Mouse (Mus musculus): Measurements from ENCODE around the gene Acsm3.
A peak's percentile ranks its signal among the peaks of the same experiment; 100 is the strongest.
"Not testable (repeated sequence)": the region's sequence is repeated elsewhere in the genome, so short reads cannot be mapped to it uniquely, and the experiment has no call there.

Gene Acsm3

GRCm38 (mm10) chr7:119760527-119760951 lies at the start of gene Acsm3:
Gene Acsm3, plus strand, starts transcription at chr7:119760923.
- DNase-seq, result no peak

DNA sequence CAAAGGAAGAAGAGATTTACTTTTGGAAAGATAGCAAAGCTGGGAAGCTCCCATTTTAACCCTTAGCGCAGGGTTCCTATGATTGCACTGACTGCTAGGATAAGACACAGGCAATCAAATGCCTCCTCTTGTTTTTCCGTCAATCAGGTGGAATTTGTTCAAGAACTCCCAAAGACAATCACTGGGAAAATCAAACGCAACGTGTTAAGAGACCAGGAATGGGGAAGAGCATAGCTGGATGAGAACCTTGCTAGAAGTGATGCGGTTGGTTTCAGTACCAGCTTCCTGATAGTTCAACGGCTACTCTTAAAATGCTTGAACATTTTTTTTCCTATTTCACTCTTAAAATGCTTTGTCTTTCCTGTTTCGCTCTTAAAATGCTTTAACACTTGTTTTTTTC lies 46.6 kb upstream of the Acsm3 start:
- no peak for DNase-seq

GRCm38 (mm10) chr7:119720253-119720946 lies 40.3 kb upstream of the Acsm3 start, which contains the start of gene Thumpd1:
Gene Thumpd1, minus strand, starts transcription at chr7:119720798.
- DNase-seq, result peak; percentile 77 to 80

DNA sequence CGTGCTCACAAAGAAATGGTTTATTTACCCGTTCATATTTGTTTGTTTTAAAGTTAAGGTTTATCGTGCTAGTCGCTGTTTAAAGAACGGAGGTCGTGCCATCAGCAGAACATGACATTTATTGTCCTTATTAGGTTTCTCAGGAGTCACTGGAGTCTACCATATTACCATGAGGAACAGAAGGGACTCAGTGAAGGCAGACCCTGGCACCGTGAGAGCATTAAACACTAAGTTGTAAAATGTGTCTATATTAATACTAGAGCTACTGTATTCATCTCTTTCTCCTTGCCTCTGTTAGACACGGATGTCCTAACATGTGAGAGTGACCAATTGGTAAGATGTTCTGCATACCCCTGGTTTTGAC lies 39.8 kb upstream of the Acsm3 start:
- no peak for DNase-seq

DNA sequence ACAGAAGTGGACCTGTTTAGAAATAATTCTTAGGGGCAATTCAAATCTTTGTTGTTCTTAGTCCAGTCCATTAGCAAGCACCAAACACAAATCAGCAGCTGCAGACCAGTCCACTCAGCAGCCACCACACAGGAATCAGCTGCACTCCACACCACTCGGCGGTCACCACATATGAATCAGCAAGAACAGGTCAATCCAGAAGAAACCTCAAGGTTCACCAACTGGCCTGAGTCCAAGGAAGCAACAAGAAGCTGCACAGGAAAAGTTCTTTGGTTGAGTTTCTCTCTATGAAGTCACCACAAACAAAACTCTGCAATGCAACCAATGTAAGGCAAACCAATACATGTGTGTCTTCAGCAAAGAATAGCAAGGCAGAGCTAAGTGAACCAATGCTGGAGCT lies 33.1 kb upstream of the Acsm3 start:
- no peak for DNase-seq

- DNase-seq, result not testable (repeated sequence)
Measured at GRCm38 (mm10) chr7:119731262-119731661, 29.5 kb upstream of the Acsm3 start.

DNA sequence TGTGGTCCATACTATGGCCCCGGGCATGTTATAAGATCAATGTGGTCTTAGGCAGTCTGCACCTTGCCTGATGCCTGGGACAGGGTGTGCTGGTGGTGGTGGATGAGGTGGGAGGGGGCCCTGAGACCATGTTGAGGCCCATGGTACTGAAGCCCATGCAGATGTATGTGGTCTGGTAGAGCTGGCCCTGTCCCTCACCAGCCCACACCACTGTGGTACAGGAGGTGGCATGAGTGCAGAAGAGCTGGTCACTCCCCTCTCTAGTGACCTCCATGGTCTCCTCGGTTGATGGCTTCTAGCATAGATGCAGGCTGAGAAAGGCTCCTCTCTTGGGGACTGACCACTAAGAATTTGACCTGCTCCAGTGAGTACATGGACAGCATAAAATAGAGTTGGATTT lies 21.8 kb upstream of the Acsm3 start:
- DNase-seq, result no peak

DNA sequence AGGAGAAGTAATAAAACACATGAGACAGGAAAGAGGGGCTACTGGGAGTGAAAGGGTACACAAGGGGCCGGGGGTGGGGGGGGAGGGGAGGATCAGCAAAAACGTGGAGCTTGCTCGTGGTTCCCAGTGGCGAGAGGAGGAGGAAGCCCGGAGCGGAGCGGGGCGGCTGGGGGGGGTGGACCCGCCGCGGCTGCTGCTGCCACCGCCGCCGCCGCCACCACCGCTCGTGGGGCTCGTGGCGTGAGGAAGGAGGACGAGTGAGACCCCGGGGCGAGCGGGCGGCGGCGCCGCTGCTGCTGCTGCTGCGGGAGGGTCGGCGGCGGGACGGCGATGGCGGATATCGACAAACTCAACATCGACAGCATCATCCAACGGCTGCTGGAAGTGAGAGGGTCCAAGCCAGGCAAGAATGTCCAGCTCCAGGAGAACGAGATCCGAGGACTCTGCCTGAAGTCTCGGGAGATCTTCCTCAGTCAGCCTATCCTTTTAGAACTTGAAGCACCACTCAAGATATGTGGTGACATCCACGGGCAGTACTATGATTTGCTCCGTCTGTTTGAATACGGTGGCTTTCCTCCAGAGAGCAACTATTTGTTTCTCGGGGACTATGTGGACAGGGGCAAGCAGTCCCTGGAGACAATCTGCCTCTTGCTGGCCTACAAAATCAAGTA lies 20.8 kb upstream of the Acsm3 start:
- DNase-seq, result not testable (repeated sequence)

- no peak for DNase-seq
Measured at GRCm38 (mm10) chr7:119744321-119744720, 16.4 kb upstream of the Acsm3 start.

DNA sequence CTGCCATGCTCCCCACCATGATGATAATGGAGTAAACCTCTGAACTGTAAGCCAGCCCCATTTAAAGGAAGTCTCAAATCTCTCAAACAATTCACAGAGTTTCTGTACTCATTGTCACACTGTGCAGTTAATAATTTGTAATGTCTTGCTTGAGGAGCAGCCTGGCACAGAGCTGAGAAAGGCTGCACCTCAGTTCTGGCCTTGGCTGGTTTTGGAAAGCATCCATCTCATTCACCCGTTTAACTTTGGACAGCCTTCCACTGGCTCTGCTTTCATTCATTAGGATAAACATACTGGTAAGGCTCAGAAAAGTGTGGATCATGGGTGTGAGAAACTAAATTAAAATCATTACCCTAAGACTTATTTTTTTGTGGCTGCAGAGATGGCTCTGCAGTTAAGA lies 14.9 kb upstream of the Acsm3 start:
- no peak for DNase-seq

- no peak for DNase-seq
Measured at GRCm38 (mm10) chr7:119748761-119749160, 12.0 kb upstream of the Acsm3 start.

- DNase-seq, result no peak
Measured at GRCm38 (mm10) chr7:119749942-119750341, 10.8 kb upstream of the Acsm3 start.

DNA sequence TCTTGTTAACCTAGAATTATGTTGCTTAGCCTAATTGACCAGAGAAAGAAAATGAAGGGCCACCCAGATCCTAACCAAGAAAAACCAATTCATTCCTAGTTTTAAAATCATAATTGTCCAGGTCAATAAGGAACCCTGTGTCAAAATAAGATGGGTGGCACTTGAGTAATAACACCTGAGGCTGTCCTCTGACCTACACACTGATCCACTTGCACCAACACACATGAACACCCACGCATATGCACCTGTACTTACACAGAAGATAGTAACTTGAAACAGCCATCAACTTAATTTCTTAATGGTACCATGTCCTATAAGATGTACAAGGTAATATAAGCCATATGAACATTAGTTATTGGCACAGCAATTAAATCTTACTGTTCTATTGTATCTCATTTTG lies 7.0 kb upstream of the Acsm3 start:
- no peak for DNase-seq

GRCm38 (mm10) chr7:119762166-119762697 lies 1.5 kb downstream of the Acsm3 start:
- no peak for DNase-seq

DNA sequence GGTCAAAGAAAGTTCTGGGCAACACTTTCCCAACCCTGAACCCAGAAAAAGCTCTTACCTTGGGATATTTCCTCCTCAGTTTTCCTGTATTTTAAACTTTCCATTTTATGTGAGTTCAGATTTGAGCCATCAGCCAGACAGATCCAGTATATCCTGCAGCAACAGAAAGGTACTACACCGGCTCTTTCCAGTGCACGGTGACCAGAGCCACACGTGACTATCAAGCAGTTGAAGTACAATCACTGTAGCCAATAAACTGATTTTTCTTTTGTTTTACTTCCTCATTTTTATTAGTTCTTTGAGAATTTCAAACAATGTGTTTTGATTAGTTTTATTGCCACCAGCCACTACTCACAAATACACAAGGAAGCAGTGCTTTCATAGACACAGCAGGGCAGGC lies 3.7 kb downstream of the Acsm3 start:
- DNase-seq, result no peak

DNA sequence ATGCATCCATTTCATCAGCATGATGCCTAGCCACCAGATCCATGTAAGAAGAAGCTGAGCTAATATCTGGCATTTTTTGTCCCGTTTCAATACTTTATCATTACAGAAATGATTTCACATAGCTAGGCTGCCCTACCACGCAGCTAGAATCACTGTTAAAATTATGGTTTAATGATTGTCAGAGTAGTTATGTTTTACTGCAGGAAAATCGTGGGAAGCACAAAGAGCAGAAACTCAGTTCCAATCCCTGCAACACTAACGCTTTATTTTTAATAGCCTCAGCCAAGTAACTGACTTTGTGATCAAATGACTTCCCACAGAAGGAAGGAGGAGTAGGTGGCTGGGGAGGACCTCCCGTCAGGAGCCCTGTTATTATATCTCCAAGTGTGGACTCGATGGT lies 6.3 kb downstream of the Acsm3 start:
- no peak for DNase-seq

DNA sequence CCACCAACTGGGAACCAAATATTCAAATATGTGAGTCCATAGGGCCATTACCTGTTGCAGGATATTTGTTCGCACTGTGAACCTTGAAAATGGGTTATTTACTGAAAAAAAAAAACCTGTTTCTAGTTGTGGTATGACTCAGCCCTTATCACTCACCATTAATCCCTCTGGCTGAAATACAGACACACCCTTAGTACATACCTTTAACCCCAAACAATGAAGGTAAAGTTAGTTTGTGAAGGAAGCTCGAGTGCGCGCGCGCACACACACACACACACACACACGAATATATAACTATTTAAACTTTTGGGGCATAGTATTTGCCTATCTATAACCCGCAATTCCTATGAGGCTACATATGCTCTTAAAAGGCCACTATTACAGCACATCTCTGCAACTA lies 9.2 kb downstream of the Acsm3 start:
- no peak for DNase-seq

GRCm38 (mm10) chr7:119783453-119783852 lies 22.7 kb downstream of the Acsm3 start:
- DNase-seq, result no peak

DNA sequence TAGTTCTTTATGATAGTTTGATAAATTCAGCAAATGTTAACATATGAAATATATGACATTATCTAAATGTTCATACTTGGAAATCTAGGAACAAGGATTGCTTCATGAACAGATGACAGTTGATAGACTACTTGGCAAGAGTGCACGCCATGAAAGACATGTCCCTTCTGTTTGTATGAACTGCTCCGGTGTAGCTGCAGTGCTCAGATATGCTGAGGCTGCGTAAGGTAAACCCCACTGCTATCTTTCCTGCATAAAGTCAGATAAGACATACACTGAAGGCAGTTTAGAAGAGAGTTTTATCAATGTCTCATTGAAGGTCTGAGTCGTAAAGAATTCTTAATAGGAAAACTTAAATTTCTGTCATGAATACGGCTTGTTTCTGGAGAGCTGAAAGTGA lies 24.2 kb downstream of the Acsm3 start:
- no peak for DNase-seq

GRCm38 (mm10) chr7:119789024-119789423 lies 28.3 kb downstream of the Acsm3 start:
- DNase-seq, result no peak

- peak; percentile 81 to 83 for DNase-seq
Measured at GRCm38 (mm10) chr7:119793586-119794250, 33.0 kb downstream of the Acsm3 start, which contains the start of the genes Rexo5 and Eri2. Gene Rexo5, plus strand, starts transcription at chr7:119794006. Gene Eri2, minus strand, starts transcription at chr7:119794058.

GRCm38 (mm10) chr7:119794251-119794638 lies 33.5 kb downstream of the Acsm3 start:
- no peak for DNase-seq

- DNase-seq, result no peak
Measured at GRCm38 (mm10) chr7:119795311-119795710, 34.6 kb downstream of the Acsm3 start.

DNA sequence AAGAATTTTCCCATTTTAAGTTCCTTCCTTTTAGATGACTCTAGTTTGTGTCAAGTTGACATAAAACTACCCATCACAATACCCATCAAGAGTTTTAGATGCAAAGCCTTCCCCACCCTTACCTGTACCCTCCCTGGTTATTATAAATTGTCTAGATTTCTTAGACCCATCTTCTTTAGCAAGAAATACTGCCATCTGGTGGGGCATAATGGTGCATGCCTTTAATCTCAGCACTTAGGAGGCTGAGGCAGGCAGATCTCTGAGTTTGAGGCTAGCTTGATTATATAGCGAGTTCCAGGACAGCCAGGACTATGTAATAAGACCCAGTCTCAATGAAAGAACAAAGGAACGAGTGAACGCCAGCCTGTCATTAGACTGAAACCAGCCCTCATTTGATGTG lies 39.8 kb downstream of the Acsm3 start:
- no peak for DNase-seq

Data from thymus, adult 18-20 months (tissue).